Mouse (Mus musculus): ENCODE measurements around the gene Wfs1. TPM values are rescaled to one million over a fixed set of nuclear protein-coding genes. Genes with fewer than 3 reads are reported as not detected.
"Not testable (repeated sequence)": the region's sequence is repeated elsewhere in the genome, so short reads cannot be mapped to it uniquely, and the experiment has no call there.

Wfs1 gene
- total RNA-seq (2021), result 10 to 100 TPM; 25.4 to 30.2 TPM
- long read RNA-seq, experiment 1, transcript Wfs1-201 (8 exons, 3,787 nt), result major isoform, 81 of 107 reads
- long read RNA-seq, experiment 1, partial matches to known transcripts, result 7 of 107 reads
- long read RNA-seq, experiment 1, other reads (novel, unspliced or antisense), result 19 of 107 reads
- long read RNA-seq, experiment 2, transcript Wfs1-201 (8 exons, 3,787 nt), result major isoform, 85 of 105 reads
- long read RNA-seq, experiment 2, partial matches to known transcripts, result 7 of 105 reads
- long read RNA-seq, experiment 2, other reads (novel, unspliced or antisense), result 13 of 105 reads

DNA sequence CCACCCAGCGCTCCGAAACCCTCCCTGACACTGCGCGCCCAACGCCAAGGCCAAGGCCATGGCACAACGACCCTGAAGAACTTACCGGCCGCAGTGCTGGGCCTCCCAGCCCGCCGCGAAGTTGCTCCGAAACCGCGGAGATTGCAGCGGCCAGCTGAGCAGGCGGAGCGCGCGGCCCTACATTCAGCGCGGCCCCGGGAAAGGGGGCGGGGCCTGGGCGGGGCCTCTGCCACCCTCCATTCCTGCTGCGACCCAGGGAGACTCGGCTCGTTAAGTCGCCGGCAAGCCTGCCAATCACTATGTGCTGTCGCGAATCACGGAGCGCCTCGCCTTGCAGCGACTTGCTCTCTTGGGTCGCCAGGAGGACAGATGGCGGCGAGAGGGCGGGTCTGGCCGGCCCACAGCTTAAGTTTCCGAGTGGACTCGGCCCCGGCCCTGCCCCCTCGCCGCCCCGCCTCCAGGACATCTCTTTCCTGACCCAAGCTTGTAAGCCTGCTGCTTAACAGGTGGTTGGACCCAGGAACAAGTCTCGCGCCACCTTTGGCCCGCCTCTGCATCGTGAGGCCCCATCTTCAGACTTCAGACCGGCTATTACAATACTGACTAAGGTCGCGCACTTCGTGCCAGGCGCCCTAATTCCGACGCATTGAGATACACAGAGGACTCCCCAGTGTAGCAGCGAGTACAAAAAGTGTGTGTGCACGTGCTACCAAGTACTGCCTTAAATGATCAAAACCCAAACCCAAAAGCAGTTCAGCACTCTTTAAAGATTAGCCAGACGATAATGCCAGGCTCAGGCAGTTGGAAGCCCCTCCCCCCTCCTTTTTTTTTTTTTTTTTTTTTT, at the start of gene Wfs1:
TSS of gene Wfs1 (minus strand) at position 425 of the 844 bp plus-strand sequence.
- peak; percentile 95 for DNase-seq

DNA sequence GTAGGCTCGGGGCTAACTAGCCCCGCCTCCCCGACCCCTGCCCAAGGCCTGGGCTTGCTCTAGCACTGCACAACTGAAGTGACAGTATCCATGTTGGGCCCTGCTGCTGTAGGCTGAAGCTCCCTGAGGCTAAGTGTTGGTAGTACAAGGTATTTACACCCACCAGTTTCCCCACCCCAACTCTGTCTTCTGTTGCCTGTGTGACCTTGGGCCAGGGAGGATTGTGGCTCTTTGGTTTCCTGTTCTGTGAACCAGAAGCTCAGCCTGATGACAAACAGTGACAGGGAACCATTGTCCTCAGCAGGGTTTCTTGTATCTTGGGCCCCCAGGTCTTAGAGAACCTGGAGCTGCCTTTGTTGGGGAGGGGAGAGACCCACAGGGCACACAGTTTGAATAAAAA, 47.9 kb upstream of the Wfs1 start:
- DNase-seq, result no peak

DNA sequence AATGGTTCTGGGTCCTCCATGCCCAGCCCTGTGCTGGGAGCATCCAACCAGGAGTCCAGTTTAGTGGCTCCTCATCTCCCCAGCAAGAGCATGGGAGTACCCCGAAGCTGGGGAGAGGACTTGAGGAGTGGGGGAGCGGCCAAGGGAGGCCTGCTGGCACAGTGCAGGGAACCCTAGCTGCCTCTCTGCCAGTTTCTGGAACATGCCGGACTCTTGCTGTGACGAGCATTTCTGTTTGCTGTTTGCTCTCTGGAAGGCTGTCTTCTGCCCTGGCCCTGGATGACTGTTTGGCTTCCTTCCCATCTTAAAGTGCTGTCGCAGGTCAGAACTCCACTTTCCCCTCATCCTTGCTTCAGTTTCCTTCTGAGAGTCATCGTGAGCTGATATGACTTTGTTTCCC, 46.9 kb upstream of the Wfs1 start:
- DNase-seq, result no peak

GRCm38 (mm10) chr5:37035192-37035591, 46.2 kb upstream of the Wfs1 start:
- no peak for DNase-seq

- DNase-seq, result no peak
Observed at GRCm38 (mm10) chr5:37030753-37031152, 41.7 kb upstream of the Wfs1 start.

GRCm38 (mm10) chr5:37029326-37029905, 40.4 kb upstream of the Wfs1 start:
- DNase-seq, result no peak

DNA sequence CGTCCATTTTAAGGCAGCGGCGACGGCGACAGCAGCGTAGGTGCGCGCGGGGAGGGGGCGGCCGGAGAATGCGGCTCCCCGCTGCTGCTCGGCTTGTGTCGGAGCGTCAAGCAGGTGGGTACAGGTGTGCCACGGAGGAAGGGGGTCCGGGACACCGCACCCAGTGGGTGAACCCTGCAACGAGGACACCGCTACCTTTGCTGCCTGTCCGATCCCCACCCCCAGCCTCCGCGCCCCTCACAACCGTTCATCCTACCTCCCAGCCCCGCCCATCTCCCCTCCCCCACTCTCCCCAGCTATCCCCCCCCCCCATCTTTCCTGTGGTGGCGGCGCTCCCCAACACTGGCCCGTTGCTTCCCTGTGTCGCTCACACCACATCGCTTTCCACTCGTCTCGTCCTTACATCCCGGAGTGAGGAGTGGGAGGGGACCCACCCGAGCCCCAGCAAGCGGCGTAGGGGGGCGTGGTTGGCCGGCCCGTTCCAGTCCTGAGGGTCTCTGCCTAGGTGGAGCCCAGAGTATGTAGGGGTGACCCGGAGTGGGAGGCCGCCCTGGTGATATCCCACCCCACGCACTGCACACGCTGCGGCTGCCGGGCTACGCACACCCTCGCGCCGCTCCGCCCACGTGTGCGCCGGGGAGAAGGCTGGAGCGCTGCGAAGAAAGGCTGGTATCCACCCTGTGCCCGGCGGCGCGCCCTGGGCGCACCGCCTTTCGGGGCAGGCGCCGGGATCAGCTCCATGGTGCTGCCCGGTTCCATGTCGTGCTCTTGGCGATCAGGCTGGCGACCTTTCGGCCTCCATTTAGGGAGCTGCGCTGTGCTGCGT, 39.7 kb upstream of the Wfs1 start:
- DNase-seq, result peak; percentile 11

DNA sequence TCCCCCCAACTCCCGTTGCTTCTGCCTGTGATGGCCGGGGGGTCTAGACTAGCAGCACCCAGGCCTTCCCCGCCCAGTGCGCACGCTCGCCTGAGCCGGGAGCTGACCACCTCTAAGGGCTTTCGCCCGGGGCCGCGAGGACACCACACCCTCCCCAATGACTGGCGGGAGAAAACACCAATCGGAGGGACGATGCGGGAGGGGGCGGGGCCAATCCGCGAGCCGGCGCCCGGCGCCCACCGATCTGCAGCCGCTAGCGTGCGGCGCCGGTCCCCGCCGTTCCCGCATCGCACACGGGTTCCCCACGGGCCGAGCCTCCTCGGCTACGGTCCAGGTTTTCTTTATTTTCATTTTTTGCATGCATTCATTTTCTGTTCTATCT, 39.1 kb upstream of the Wfs1 start:
- DNase-seq, result peak; percentile 68

DNA sequence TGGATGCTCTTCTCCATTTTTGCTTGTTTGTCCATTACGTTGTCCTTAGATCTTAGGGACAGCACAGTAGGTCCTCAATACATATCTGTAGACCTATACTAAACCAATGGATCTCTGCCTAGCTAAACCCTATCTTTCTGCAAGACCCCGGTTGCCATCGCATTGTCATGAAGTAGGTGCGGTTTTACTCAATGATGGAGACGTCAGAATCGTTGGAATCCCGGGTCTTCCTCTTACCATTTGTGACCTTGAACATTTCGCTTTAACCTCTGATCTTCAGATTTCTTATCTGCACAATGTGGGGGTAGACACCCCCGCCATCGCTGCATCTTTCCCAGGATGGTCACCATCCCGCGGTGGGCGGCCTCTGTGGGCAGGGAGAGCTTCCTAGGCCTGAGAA, 38.7 kb upstream of the Wfs1 start:
- DNase-seq, result no peak

DNA sequence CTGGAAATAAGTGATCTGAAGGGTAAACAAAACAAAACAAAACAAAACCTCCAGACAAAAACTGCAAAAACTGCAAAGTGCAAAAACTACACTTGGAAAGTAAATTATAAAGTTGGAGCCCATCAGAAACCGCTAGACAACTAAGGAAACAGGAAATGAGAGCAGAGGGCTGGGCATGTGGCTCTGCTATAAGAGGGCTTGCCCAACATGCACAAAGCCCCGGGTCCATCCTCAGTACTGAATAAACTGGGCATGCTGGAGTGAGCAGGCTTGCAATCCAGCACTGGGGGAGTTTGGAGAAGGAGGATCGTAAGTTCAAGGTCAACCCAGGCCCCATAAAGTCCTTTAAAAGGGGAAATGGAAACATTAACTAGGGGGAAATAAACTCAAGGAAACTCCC, 28.2 kb upstream of the Wfs1 start:
- no peak for DNase-seq

DNA sequence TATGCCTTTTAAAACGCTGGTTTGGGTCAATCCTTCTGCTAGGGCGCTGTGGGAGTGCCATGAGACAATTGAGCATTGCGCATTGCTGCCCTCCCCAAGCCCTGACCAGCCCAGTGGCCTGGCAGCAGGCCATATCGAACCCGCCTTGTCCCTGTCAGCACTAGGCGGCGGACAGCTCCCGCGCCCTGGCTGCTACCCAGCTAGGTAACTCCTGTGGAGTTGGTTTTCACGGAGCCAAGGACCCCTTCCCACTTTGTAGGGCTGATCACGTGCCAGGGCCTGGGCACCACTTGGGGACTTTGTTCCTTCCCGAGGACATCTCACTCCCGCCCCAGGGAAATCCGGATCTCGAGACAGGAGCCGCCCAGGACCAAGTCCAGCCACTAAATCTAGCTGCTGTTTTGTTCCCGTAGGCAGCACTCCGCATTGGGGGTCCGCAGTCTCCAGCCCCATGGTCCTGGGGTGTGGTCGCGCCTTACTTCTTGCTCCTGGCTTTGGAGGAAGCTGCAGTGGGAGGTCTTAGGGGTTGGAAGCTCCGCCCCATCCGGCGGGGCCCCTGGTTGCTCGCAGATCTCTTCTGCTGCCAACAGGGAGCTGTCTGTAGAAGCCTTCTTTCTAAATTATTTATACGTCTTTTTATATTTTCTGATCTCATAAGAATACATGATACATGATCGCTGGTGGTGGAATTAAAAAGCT, 26.8 kb upstream of the Wfs1 start:
- DNase-seq, result peak; percentile 43

- no peak for DNase-seq
Observed at GRCm38 (mm10) chr5:37010666-37011317, 21.8 kb upstream of the Wfs1 start.

DNA sequence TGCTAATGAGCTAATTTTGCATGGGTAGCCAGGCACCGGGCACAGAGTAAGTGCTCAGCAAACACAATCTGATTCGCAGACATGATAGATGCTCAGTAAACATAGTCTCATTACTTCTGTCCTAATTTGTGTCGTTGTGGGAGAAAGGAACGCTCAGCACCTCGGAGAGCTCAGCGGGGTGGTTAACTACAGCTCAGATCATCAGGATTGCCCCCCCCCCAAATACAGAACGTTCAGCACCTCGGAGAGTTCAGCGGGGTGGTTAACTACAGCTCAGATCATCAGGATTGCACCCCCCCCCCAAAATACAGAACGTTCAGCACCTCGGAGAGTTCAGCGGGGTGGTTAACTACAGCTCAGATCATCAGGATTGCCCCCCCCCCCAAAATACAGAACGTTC, 20.8 kb upstream of the Wfs1 start:
- DNase-seq, result not testable (repeated sequence)

GRCm38 (mm10) chr5:37002001-37002400, 13.0 kb upstream of the Wfs1 start:
- peak; percentile 79 for DNase-seq

GRCm38 (mm10) chr5:37001002-37001401, 12.0 kb upstream of the Wfs1 start:
- DNase-seq, result no peak

GRCm38 (mm10) chr5:36997996-36998395, 9.0 kb upstream of the Wfs1 start:
- DNase-seq, result no peak

DNA sequence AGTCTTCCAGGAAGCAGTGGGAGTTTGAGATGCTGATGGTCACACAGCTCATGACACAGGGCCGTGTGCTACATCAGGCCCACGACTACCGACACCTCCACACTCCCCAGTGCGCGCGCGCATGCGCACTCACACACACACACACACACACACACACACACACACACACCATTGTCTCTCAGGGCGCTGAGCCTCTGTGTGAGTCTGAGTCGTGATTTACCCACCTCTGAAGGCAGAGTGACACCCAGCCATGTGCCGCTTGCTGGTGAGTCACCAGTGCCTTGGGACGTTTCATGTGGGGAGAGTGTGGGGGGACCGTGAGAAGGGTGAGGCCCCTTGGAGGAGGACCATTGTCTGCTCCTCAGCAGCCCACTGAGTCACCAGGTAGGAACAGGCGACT, 7.4 kb upstream of the Wfs1 start:
- no peak for DNase-seq

- no peak for DNase-seq
Observed at GRCm38 (mm10) chr5:36990631-36991350, 1.8 kb upstream of the Wfs1 start.

DNA sequence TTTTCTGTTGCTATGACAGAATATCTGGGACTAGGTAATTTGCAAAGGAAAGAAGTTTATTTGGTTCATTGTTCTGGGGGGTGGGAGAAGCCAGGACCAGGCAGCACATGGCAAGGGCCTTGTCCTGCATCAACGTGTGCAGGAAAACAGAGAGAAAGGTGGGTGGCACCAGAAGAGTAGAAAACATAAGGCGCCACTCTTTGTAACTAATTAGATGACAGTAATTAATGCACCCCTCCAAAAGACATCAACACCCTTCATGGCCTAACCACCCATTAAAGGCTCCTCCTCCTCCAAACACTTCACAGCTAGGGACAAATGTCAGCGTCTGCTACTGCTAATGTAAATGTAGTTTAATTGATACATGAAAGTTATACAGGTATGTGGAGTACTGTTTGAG, 1.2 kb upstream of the Wfs1 start:
- DNase-seq, result no peak

GRCm38 (mm10) chr5:36989625-36989977, 596 bp upstream of the Wfs1 start:
- no peak for DNase-seq
